Mouse (Mus musculus): ENCODE measurements at regions not wholly inside any gene's neighbourhood (a gene's known extent, or its start where the extent isn't known, plus 50 kb on each side); places are given as distances from the start of the nearest gene placed in this dataset.

DNA sequence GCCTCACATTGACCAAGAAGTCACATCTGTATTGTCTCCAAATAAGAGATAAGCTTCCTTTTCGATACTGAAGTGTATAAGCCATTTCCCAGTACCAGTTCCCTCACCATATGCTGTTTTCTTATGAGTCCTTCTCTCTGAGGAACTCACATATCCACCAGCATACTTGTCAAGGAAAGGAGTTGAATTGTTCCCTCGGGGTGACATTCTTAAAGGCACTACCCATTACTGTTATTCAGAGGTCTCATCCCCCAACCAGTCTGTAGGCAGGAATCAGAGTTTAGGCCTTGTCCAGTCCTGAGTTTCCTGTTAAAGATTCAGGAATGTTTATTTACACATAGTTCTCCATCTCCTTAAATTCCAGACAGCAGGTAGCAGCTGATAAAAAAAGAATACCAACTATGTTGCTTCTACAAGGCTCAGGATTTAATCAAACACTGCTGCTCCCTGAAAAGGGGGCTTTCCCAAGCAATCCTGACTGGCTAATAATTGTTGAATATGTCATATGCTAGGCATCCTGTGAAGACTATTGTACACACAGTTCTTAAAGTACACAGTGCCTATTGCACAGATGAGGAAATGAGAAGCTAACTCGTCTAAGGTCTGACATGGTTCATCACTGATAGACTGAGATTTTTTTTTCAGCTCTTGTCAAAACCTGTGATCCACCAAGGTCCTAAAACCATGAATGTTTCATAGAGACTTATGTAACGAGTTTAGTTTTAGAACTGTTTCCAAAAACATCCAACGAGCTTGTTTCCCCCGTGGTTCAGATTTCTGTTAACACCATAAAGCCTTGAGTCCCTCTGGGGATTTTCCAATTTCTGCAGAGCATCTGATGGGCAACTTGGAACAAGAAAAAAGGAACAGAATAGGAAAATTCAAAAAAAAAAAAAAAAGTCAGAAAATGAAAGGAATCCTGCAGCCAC, 52.5 kb upstream of the Tfpi start:
- TF ChIP-seq CTCF (IDR thresholded peaks at IDR 0.05; ENCODE audit: low read depth) (no peak), EP300 (IDR thresholded peaks at IDR 0.05; ENCODE audit: low read depth) (no peak)
